Mouse (Mus musculus) small intestine, adult 2 months (tissue): ENCODE measurements around the gene Nup88.

Experiments used
- CTCF ChIP-seq: fragments of 200-500 bp; IDR thresholded peaks from 2 replicates; pipeline ENCODE4 v1.5.1; 2012; ENCODE audit warnings: low read depth, mild to moderate bottlenecking, control low read depth, inconsistent platforms, low read length, moderate library complexity, mixed read lengths; ENCODE audit not compliant: insufficient replicate concordance, insufficient read length; ENCODE audit errors: extremely low read depth
- POLR2A ChIP-seq: fragments of 200-500 bp; IDR thresholded peaks from 2 replicates; pipeline ENCODE4 v1.6.1; 2012; ENCODE audit warnings: low read depth, mild to moderate bottlenecking, control low read depth, inconsistent platforms, low read length, moderate library complexity

DNA sequence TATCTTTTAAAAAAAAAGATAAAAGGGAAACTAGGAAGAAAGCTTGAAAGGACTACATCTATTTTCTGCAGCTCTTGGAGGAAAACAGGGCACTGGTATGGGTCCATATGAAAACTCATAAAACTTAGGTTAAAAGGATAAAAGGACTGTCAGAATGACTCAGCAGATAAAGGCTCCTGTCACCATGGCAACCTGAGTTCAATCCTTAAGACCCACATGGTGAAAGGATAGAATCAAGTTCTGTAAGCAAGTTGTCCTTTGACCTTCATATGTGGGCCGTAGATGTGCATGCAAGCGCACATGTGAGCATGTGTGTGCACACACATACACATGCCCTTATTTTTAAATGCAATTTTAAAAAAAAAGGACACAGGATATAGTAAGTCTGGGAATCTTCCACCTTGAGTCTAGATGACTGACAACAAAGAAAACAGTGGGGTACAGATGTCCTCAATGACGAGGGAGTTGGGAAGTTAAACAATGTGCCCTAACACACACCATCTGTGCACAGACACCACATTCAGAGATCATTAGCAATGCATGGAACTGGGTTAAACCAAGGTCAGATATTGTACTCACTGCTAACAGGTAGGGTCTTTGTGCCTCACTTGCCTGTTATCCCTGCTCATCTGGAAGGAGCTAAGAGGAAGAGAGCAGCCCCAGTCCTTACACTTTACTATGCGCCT is 5.4 kb downstream of the Nup88 start:
- TF ChIP-seq CTCF (no peak), POLR2A (no peak)
